Mouse (Mus musculus) megakaryocyte, embryonic 14.5 days (primary cell): ENCODE measurements around the gene Fbxw13.

Experiments used
- FLI1 ChIP-seq: IDR thresholded peaks from 2 replicates; pipeline ENCODE4 v1.6.1; 2012; ENCODE audit warnings: low read length, inconsistent platforms, mixed read lengths
- GATA1 ChIP-seq: IDR thresholded peaks from 3 replicates; pipeline ENCODE4 v1.6.1; 2012; ENCODE audit warnings: mixed read lengths, low read length, inconsistent platforms, borderline replicate concordance

- TF ChIP-seq GATA1 (no peak), FLI1 (no peak)
These were observed 4.6 kb upstream of the Fbxw13 start for GRCm38 (mm10) chr9:109200349-109200748.
